Mouse (Mus musculus): ENCODE measurements around the gene Cep170b.

The Cep170b gene

DNA sequence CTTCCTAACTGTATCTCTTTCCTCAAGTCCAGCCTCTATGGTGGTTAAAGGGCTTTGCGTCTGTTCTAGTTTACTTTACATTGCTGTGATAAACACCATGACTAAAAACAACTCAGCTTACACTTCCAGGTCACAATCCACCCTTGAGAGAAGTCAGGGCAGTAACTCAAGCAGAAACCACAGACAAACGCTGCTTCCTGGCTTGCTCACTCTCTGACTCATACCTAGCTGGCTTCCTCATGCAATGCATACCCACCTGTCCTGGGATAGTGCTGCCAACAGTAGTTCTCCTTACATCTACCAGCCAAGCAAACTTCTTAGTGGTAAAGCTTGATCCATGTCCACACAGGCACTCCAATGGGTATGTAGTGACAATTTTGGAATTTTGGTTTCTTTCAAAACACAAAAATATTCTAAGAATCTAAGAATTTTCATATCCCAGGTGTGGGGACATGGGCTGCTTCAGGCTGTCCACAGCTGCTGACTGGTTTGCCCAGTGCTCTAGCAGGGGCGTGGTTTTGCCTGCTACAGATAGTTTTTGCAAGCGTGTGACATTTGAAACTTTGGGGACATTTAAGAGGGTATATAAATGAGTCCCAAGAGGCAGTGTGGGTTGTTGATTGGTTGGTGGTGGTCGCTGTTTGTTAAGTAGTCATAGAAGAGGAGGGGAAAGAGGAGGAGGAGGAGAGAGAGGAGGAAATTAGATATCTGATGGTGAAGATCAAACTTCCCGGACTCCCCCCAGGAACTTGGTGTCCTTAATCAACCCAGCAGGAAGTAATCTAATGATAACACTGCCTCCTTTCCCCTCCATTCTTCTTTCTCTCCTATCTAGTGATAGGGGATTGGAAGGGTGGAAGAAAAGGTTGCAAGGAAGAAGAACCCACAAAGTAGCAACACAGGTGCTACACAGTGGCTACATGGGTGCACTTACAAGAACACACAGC, 17.6 kb upstream of the Cep170b start:
- DNase-seq (ENCODE audit: low spot score in 2 of 2), result no peak

DNA sequence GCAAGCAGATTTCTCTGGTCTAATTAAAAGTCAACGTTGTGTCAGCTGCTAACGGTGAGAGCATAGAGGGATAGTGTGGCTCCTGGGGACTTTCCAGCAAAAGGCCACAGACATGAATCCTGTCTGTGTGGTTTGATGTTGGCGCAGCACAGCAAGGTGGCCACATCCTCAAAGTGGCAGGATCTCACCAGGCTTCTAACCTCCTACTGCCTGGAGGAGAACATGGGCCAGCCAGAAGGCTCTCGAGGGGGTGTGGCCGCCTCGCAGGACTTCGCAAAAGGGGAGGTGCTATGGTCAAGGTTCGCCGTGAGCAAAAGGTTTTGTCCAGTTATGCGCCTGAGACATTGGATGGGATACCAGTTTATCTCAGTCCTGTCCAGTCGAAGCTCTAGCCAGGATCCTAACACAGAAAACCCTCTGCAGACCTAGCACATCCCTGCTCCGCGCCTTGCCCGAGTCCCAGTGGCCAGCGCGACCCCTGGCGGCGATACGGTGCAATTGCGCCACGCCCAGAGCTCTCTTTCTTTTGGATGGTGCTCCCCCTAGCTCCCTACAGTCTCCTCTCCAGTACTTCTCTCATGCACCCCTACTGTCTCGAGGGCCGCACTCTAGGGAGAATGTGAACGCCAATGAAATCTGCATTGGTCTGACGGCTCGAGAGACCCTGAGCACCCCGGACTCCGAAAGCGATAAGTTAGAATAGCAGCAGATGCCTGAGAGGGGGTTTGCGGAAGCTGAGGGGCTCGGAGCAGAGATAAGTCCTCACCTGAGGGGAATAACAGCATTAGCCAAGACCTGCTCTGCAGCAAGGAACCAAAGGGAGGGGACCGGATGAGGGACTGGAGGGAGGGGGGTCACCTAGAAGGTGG, 13.3 kb upstream of the Cep170b start:
- peak; percentile 72 to 94 for DNase-seq (ENCODE audit: low spot score in 2 of 2)

DNA sequence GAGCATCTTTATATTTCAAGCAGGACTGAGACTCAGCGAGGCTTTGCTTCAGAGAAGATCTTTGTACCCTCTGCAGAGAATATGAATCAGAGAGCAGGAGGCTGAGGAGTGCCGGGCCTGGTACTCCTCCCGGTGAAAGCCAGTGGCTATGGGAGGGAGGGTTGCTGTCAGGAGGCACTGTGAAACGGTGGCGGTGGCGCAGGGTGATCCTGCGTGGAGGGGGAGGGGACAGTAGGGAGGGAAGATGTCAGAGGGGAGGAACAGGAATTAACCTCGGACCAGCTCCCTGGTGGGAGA, 12.7 kb upstream of the Cep170b start:
- DNase-seq (ENCODE audit: low spot score in 2 of 2), result no peak

DNA sequence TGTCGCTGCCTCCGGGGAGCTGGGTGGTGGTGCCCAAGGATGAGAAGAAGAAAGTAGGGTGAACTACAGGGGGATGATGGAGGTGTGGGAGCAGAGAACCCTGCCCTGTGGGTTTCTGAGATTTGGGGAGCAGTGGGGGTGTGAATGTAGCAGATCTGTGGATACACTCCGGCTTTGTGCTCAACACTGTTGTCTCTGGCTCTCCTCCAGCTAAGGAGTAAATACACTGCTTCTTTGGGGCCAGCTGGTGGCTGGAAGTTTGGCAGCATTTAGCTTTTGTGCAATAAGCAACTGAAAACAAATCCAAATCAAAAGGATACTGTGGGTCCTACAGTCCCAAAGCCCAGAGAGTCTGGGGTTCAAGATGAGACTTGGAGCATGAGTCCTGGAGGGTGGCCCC, 6.3 kb upstream of the Cep170b start:
- peak in 1 of 2 experiments; percentile 50 for DNase-seq (ENCODE audit: low spot score in 2 of 2)

DNA sequence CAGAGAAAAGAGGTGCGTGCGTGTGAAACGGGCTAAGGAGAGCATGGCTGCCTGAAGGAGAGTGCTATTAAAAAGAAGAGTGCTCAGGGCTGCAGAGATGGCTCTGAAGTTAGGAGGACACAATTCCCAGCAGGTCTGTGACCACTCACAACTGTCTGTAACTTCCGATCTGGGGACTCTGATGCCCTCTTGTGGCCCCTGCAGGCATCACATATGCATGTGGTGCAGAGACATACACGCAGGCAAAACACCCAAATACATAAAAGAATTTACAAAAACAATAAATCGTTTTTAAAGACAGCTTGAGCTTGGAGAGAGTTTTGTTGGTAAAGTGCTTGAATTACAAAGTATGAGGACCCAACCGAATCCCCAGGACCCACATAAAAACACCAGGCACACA, 3.1 kb upstream of the Cep170b start:
- peak in 1 of 2 experiments; percentile 47 for DNase-seq (ENCODE audit: low spot score in 2 of 2)

DNA sequence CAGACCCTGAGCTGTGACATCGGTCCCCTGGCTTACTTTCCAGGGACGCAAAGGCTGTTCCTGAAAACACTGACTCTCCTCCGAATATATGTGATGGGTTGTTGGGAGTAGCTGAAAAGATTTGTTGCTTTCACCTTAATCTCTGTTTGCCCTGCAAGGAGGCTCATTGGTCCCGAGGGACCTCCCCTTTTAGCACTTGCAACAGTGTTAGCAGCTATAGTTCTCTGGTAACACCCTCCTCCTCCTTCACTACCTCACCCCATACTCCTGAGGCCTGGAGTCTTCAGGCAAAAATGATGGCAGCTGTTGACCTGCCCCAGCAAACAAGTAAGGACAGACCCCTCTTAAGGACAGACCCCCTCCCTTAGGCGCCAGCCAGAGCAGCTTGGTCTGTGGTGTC, 1.3 kb upstream of the Cep170b start:
- no peak for DNase-seq (ENCODE audit: low spot score in 2 of 2)

DNA sequence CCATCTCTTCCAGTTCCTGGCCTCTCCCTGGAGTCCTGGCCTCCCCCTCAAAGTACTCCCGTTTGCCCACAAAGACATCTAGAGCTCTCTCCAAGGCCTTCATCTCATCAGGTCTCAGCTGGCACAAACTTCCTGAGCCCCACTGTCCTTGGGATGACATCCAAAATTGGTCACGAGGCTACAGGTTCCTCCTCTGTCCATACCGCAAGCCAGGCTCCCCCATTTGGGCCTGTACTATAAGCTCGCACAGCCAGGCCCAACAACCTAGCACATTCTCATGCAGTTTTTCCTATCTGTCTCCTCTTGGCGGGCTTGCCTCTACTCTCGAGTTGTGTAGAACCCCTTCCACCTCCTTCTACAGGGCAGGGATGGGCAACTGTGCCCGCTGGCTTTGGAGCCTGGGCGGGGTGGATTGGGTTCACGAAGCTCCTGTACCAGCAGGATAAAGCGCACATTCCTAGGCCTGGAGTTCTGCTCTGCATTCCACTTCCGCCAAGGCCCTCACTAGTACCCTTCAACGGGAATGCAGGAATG, 702 bp downstream of the Cep170b start:
- DNase-seq (ENCODE audit: low spot score in 2 of 2), result no peak

DNA sequence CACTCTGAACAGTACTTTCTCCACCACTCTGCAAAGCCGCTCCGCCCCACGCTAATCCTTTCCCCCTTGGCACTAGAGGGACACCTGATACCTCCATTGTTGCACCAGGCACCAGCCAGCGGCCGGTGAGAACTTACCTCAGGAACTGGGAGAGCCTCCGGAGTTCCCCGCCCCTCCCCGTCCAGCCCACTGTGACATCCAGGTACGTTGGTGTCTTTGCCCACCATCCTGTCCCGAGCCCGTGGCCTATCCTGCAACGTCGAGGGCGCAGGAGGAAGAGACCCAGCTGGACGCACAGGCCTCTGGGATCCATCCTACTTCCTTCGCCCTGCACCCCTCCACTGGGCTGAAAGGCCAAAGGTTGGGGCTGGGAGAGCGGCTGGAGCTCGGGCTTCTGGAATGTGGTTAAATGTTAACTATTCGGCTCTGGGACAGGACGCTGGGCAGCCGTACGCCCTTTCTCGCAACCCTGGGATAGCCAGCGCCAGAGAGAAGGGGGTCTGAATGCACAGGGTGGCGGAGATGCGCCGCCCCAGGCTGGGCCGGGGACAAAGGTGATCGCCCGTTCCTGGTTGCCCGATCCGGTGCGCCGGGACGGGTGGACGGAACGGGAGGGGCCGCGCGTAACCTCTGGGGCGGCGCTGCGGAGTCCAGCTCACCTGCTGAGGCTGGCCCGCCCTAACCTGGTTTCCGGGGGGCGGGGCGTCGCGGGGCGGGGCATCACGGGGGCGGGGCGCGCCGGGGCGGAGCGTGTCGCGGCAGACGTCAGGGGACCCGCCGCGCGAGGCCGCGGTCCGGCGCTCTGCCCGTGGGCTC, 1.4 kb downstream of the Cep170b start:
- no peak for DNase-seq (ENCODE audit: low spot score in 2 of 2)

DNA sequence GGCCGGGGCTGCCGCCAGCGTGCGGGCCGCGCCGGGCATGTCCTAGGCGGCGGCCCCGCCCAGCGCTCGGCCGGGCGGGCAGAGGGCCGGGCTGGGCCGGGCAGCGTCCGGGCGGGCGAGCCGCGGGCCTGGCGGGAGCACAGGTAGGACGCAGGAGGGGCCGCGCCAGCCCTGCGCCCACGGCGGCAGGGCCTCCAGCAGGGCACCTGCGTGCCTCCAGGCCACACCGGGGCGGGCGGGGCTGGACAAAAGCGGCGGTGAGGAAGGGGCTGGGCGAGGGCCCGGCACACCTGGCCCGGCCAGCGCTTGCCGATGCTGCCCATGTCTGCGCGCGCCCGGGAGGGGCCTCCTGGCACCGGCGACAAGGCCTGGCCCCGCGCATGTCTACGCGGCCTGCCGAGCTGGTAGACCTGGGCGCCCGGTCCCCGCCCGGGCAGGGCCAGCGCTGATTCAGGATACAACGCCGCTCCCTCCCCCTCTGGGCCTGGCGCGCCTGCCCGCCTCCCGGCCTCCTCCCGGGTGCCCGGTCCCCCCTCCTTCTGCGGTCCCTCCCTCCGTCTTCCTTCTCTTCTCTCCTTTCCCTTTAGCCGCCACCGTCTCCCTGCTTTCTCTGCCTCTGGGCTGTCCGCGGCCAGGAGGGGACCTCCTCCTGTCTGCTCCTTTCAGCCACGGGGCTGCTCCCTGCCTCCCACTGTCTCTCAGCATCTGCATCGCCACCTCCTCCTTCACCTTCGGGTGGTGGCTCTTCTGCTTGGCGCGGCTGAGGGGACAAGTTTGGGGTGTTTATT, 2.2 kb downstream of the Cep170b start:
- DNase-seq (ENCODE audit: low spot score in 2 of 2), result peak in 1 of 2 experiments; percentile 49

DNA sequence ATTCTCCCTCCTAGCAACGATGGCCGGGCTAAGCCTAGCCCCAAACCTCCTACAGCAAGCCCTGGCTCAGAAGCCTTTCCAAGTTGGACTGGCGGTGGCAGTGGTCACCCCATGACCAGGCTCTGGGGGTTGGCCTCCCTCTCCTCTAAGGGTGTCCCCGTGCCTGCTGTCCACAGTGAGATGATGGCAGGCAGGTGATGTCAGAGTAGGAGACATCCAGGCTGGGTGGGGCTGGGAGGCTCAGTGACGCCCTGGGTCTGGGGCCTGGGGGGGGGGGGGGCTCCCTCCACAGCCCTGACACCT, 2.7 kb downstream of the Cep170b start:
- DNase-seq (ENCODE audit: low spot score in 2 of 2), result no peak

DNA sequence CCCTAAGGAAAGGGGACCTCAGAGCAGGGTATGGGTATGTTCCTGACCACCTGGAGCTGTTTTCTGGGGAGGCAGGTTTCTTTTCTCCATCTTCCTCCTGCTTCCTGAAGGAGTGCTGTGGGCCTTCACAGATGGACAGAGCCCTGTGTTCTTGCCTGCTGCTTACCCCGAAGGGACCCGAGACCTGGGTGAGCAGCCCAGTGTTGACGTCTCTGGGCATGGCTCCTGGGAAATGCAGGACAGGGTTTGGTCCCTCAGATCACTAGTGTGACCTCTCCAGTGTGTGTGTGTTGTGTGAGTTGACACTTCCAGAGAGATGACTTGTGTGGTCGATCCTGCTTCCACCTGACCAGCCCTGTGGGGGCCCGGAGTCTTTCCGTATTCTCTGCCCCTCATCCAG, 3.2 kb downstream of the Cep170b start:
- no peak for DNase-seq (ENCODE audit: low spot score in 2 of 2)

DNA sequence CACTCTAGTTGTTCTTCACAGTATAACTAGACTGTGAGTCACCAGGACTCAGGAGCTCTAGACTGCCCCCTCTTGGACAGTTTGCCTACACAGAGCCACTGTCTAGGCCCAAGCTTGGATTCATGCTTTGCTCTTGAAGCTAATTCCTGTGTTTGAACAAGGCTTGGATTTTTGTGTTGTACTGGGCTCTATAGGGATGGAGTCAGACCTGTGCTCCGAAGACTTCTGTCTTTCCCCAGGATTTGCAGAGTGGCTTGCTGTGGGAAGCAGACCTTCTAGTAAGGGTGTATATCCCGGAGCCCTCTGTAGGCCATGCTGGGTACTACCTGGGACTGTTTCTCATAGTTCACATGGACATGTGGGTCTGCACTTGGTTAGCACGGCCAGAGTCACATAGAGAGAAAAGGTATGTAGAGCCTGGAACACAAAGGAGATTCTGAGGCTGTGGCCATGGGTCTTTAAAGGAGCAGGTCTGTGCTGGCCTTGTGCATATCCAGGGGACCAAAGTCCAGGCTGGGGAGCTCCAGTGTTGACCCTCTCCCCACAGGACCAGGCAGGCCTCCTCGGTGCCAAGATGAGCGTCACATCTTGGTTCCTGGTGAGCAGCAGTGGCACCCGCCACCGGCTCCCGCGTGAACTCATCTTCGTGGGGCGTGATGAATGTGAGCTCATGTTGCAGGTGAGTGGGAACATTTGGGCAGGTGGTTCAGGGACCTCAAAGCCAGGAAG, 4.0 kb downstream of the Cep170b start:
- DNase-seq (ENCODE audit: low spot score in 2 of 2), result peak in 1 of 2 experiments; percentile 82

DNA sequence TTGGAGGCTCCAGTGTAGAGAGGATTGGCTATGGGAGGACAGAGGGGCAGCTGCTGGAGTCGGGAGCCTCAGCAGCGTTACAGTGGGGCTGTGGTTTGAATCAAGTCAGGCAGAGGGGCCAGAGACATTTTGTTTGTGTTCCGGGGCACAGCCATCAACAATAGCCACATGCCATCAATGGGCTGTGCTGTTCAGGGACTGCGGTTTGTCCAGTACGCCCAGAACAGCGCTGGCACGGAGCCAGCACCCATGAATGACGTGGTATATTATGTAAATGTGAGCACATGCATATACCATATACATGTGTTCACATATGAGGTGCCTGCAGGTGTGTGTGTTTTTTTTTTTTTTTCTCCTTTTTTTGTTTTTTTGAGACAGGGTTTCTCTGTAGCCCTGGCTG, 7.5 kb downstream of the Cep170b start:
- no peak for DNase-seq (ENCODE audit: low spot score in 2 of 2)

DNA sequence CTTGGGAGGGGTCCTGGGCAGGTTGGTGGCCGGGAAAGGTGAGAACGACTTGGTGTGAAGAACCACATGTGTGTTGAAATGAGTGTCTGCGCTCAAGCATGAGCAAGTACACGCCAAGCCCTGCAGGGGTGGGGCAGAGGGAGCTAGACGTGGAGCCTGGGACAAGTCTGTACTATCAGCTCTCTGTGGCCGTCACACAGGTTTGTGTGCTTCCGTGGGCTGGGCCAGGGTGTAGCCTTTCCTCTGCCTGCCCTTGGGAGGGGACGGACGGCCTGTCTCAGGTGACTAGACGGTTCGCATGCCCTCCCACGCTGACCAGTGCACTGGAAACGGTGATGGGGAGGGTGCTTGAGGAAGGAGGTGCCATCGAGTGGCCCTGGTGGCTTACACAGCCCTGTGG, 10.6 kb downstream of the Cep170b start:
- DNase-seq (ENCODE audit: low spot score in 2 of 2), result no peak

DNA sequence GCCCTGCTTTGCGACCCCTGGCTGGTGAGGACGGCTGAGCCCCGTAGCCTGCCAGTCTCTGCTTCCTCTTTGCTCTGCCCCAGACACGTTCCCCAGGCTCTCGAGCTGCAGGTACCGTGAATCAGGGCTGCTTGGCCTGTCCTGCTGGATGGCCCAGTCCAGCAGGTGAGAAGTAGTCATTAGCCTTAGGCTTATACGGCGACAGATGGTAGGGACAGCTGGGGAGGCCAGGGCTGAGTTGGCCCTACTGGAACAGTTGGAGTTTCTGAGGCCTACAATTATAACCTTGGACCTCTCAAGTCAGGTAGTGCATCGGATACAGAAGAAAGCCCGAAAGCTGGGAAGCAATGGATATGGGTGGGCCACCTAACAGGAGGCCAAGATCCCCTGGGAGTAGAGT, 12.3 kb downstream of the Cep170b start:
- no peak for DNase-seq (ENCODE audit: low spot score in 2 of 2)

DNA sequence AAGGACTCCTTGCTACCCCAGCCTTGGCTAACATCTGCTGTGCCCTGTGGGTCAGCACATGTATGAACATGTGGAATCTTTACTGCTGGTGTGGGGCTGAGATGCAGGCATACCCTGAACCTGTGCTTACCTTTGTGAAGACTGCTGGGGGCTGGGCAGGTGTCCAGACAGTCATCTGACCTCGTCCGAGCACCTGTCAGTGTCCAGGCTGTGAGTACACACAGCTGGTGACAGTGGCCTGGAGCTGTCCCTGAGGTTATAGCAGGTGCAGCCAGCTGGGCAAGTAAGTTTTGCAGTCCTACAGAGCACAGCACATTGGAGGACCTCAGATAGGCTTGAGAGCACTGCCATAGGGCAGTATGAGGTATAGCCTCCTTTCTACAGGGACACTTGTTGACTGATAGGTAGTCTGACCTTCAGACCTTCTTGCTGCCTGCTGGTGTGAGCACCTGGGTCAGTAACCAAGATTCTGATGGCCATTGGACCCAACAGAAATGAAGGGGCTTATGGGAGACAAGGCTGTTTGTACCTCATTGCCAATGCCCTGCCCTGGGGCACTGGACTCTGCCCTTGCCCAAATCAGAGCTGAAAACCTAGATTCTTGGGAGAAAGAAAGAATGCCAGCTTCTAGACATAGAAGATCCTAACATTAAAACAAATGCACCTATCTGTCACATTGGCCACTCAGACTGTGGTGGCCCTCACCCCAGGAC, 14.0 kb downstream of the Cep170b start:
- DNase-seq (ENCODE audit: low spot score in 2 of 2), result no peak

DNA sequence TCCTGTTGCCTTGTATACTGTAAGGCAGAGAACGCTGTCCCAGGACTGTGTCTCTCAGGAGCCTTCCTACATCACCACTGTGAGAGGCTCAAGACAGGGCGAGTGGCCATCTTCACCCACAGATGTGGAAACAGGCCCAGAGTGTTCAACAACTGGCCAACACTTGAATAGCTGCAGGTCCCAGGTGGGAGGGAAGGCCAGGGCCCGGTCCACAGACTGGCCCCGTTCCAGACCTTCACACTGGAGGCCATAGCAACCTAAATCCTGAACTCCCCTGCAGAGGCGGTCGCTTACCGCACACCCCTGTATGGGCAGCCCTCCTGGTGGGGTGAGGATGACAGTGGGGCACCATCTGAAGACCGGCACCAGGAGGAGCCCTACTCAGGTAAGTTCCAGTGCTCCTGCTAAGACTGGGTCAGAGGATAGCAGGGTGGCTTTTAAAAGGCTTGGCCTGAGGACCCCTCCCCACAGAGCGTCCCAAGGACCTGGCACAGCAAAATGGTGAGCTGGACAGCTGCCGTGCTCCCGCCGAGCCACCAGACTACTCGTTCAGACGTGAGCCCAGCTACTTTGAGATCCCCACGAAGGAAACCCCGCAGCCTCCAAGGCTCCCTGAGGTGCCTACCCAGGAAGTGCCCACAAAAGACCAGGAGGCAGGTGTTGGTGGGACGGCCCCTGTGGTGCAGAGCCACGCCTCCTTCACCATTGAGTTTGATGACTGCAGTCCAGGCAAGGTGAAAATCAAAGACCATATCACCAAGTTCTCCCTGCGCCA, 14.8 kb downstream of the Cep170b start:
- DNase-seq (ENCODE audit: low spot score in 2 of 2), result no peak

DNA sequence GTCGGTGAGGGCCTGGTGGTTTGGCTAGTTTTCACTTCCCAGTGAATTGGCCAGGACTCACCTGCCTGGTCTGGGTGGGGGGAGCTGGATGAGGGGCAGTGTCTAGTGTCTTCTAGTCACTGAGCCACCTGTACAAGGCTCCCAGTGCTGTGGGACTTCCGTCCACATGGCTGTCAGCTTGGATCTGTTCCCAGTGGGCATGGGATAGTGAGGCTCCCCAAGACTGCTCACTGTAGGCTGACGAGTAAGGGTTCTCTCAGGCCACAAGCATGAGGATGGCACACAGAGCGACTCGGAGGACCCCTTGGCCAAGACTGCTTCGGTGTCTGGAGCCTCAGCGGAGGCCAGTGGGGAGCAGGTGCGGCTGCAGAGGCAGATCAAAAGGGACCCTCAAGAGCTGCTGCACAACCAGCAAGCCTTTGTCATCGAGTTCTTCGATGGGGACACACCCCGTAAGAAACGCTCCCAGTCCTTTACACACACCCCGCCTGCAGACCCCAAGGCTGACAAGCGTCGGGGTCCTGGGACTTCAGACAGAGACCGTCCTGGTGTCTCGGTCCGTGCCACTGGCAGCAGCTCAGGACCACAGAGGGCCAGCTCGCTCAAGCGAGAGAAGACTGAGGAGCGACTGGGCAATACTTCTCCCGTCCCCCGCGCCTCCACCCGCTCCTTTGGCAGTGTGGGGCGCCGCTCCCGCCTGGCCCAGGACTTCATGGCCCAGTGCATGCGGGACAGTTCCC, 15.8 kb downstream of the Cep170b start:
- DNase-seq (ENCODE audit: low spot score in 2 of 2), result no peak

DNA sequence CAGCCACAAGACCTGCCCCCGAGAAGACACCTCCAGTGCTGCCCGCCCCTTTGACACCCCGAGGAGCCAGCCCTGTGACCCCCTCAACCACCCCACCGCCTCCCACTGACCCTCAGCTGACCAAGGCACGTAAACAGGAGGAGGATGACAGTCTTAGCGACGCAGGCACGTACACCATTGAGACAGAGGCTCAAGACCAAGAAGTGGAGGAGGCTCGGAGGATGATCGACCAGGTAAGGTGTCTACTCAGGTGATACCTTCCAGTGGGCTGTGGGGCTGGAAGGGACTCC, 16.3 kb downstream of the Cep170b start:
- no peak for DNase-seq (ENCODE audit: low spot score in 2 of 2)

Measured in left cerebral cortex, adult 9 months (tissue).